In the genomic region with DNA sequence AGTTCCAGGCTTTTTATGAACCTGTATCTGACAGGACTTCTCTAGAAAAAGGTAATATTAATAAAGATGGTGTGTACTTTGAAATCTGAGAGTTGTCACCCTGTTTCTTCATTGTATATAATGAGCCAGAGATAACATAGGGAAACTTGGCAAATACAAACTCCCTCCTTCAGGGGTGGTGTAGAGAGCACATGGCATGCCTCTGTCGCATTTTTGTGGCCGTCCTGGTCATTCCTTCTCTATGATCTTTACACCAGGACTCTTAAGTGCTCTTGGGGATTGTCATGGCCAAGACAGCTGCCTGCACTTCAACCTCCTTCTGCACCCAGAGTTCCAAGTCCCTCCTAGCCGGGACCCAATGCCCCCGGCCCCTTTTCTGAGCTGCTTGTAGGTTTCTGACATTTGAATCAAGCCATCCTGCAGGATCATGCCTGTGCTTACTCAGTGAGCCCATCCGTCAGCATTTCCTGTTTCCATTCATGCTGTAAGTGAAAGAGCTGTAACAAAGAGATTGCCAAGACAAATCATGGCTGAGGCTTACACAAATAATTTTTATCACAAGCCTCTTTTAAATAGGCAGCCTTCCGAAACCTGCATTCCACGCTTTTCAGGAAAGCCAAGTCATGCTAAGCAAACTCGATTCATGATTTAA, we compare ENCODE assay signal across 8 mouse cellular contexts.
DNase-seq lines count a peak whose midpoint lies in the region; ATAC-seq and TF ChIP-seq lines count a peak whose summit lies in the region.

No protein-coding gene starts in this region.

- H3K4me1 ChIP-seq in hindbrain, embryonic 10.5 days (replicated peaks), result 0 out of 2 replicates have a peak, but pooled peaks cover 3% of the 10 kb centered on the region
- peaks cover 5% of the 10 kb centered on the region; the same call in 1 of the 2 replicates for H3K4me1 ChIP-seq in hindbrain, embryonic 12.5 days
- H3K4me1 ChIP-seq in cortical plate, adult 2 months (ENCODE audit: control insufficient read depth, insufficient read depth, low read length), result peaks cover 2% of the 10 kb centered on the region; the same call in 1 of the 2 replicates
- peaks cover 25% of the 10 kb centered on the region for H3K4me1 ChIP-seq in intestine, embryonic 16.5 days (ENCODE audit: control insufficient read depth, insufficient read depth, low read length)

- WGBS in hindbrain, embryonic 10.5 days, result 83% methylated on average over 8 of the region's 8 CpGs
- WGBS in hindbrain, embryonic 12.5 days, result 74% methylated on average over 8 of the region's 8 CpGs
- 52% methylated on average over 8 of the region's 8 CpGs for WGBS in intestine, embryonic 16.5 days

- ATAC-seq in hindbrain, embryonic 12.5 days (ENCODE audit: low FRiP score), result no peak
- no peak; the same call in 1 of the 2 replicates for ATAC-seq in intestine, embryonic 16.5 days
- peak; percentile 50 for ATAC-seq in megakaryocyte, adult 5-6 weeks (ENCODE audit: poor library complexity, severe bottlenecking)

- H3K27me3 ChIP-seq in hindbrain, embryonic 10.5 days (ENCODE audit: insufficient read depth, poor library complexity, severe bottlenecking), result no peaks in the 10 kb centered on the region
- no peaks in the 10 kb centered on the region for H3K27me3 ChIP-seq in hindbrain, embryonic 12.5 days
- H3K27me3 ChIP-seq in intestine, embryonic 16.5 days (replicated peaks; ENCODE audit: control insufficient read depth, insufficient read depth, low read length), result no peaks in the 10 kb centered on the region

- H3K4me3 ChIP-seq in hindbrain, embryonic 10.5 days, result no peak overlapping the region
- H3K4me3 ChIP-seq in hindbrain, embryonic 12.5 days, result no peak overlapping the region
- H3K4me3 ChIP-seq in cortical plate, adult 2 months (ENCODE audit: insufficient read depth, low read length), result no peak overlapping the region
- H3K4me3 ChIP-seq in intestine, embryonic 16.5 days (ENCODE audit: low read length), result no peak overlapping the region

- H3K36me3 ChIP-seq in hindbrain, embryonic 10.5 days, result no peaks in the 10 kb centered on the region
- no peaks in the 10 kb centered on the region for H3K36me3 ChIP-seq in hindbrain, embryonic 12.5 days
- peaks cover 3% of the 10 kb centered on the region; the same call in 1 of the 2 replicates for H3K36me3 ChIP-seq in intestine, embryonic 16.5 days (ENCODE audit: control insufficient read depth, insufficient read depth, low read length)

- no peaks in the 10 kb centered on the region for H3K9me3 ChIP-seq in hindbrain, embryonic 10.5 days
- H3K9me3 ChIP-seq in hindbrain, embryonic 12.5 days (replicated peaks), result no peaks in the 10 kb centered on the region
- H3K9me3 ChIP-seq in intestine, embryonic 16.5 days (ENCODE audit: control insufficient read depth, low read length), result no peaks in the 10 kb centered on the region

- no peak for TF ChIP-seq POLR2A in cortical plate, adult 2 months (IDR thresholded peaks at IDR 0.05; ENCODE audit: extremely low read depth, insufficient read depth, low read length)

- 0 out of 2 replicates have a peak overlapping the region, but pooled peaks have one; percentile 8 for H3K27ac ChIP-seq in hindbrain, embryonic 10.5 days
- no peak overlapping the region for H3K27ac ChIP-seq in hindbrain, embryonic 12.5 days
- peak overlapping the region; percentile 3; the same call in 1 of the 2 replicates for H3K27ac ChIP-seq in cortical plate, adult 2 months (ENCODE audit: insufficient read depth, low read length)
- H3K27ac ChIP-seq in intestine, embryonic 16.5 days (ENCODE audit: low read length), result peak overlapping the region; percentile 73

- H3K4me2 ChIP-seq in hindbrain, embryonic 12.5 days (replicated peaks), result no peak overlapping the region
- H3K4me2 ChIP-seq in intestine, embryonic 16.5 days (ENCODE audit: low read depth, low read length), result no peak overlapping the region

- no peak for DNase-seq in hindbrain, embryonic 10.5 days (ENCODE audit: low spot score)
- DNase-seq in frontal cortex, postnatal 25 days (ENCODE audit: low spot score in 2 of 2), result no peak
- DNase-seq in urinary bladder, adult 2 months (ENCODE audit: low spot score), result no peak
- DNase-seq in left cerebral cortex, adult 18-20 months (ENCODE audit: low spot score in 2 of 2), result no peak

- no peak overlapping the region for H3K9ac ChIP-seq in hindbrain, embryonic 12.5 days
- H3K9ac ChIP-seq in intestine, embryonic 16.5 days (ENCODE audit: low read depth, low read length), result no peak overlapping the region

- no peak for TF ChIP-seq CTCF in cortical plate, adult 2 months (IDR thresholded peaks at IDR 0.05; ENCODE audit: extremely low read depth, insufficient read depth, low read length)
